Mouse (Mus musculus) neutrophil, adult 65 days (primary cell): ENCODE data around the gene Gm11020. TPM values are rescaled to one million over a fixed set of nuclear protein-coding genes. Genes with fewer than 3 reads are reported as not detected.

Source experiments
- total RNA-seq: library from RNA; stranded (reverse); gene quantifications from 2 replicates; pipeline ENCODE4 v1.2.4, GENCODE M21; 2023

Gm11020 gene
- total RNA-seq: not detected in 2 replicates

DNA sequence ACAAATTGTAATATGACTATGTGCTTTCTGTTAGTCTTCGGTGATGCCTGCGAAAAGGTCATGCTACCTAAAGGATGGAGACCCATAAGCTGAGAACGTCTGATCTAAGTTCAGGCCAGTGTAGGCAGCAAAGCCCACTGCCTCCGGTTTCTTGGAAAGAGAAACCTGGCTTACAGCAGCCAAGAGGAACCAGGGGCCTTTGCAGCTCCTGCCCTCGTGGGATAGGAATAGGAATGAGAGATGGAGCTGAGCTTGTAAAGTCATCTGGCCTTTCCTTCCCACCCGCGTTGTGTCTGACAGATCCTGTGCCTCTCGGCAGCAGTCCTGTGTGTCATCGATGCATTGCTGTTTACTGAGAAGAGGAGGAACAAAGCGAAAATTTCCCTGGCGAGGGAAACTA, at the start of gene Gm11020:
Gm11020 (plus strand) TSS at position 301 of the 400 bp plus-strand sequence.

DNA sequence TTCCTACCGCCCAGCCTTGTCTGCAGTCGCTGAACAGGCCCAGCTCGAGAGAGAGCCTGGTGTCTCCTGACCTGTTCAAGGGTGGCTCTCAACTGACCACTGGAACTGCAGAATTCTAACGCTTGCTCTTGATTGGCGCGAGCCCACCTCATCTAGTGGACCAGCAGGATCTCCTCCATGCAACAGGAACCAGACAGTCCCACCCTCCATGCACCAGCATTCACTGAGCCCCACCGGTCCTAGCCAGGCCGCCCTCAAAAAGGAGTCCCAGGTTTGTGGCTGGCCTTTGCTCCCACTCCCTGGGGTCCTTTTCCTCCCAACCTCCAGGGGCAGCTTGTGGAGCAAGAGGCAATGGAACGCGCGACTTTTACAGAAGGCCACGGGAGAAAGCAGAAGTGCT, 28.3 kb upstream of the Gm11020 start, which contains the start of gene Cmtm2a:
Cmtm2a (minus strand) TSS at position 101 of the 400 bp plus-strand sequence.

DNA sequence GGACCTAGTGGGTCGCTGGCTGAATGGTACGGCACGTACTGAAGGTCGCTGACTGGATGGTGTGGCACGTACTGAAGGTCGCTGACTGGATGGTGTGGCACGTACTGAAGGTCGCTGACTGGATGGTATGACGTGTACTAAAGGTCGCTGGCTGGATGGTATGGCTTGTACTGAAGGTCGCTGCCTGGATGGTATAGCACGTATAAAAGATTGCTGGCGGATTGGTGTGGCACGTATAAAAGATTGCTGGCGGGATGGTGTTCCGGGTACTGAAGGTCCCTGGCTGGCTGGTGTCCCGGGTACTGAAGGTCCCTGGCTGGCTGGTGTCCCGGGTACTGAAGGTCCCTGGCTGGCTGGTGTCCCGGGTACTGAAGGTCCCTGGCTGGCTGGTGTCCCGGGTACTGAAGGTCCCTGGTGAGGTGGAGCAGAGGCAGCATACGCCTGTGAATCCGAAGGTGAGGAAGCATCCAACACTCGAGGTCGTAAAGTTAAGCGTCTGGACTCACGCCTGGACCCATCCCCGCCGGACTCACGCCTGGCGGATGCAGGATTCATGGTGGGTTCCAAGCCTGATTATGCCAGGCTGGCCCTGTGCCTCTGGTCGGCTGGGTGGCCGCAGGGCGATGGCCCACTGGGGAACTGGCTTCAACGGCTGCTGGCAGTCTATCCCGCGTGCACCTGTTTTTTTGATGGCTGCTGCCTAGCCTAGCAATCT, 11.8 kb upstream of the Gm11020 start, which contains the start of the genes Gm45711 and Cmtm1:
Gm45711 (minus strand) TSS at position 641 of the 715 bp plus-strand sequence.
Cmtm1 (minus strand) TSS at position 705 of the 715 bp plus-strand sequence.

GRCm38 (mm10) chr8:104321930-104322329, 563 bp downstream of the Gm11020 start, which contains the start of gene Cmtm2b:
Gene Cmtm2b, plus strand, starts transcription at chr8:104322230.

DNA sequence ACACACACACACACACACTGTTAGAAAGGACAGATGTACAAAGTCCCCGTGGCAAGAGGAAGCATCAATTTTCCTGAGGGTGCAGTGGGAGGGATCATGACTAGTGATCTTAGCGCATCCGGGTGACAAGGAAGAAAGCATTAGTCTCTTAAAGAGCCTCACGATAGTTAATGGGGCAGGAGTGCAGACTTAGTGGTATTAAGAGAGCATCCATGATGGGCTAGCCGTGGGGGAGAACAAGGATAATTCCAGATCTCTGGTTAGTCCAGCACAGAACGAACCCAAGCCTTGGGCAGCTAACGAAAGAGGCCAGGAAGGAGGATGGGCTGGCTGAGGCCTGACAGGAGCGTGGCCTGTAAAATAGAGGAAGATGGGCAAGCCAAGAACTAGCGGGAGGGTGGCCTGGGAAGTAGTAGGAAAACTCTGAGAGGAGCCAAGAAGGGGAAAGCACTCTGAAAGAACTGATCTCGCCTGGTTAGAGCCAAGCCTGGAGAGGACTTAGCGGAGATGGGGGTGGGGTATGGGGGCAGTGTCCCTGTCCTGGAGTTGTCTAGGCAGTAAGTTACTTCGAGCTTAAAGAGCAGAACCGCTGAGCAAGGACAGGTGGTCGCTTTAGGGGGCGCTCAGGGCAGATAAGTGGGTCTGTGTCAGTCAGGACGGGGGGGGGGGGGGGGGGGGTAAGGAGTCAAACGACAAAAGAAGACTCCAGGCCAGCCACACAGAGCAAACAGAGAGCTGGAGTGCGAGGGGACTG, 18.0 kb downstream of the Gm11020 start, which contains the start of gene Cmtm3:
Cmtm3 (plus strand) TSS at position 182 of the 754 bp plus-strand sequence.

Other genes with a start within 250 kb of the Gm11020 start
- 0.13 and 0.16 TPM in 2 replicates for gene Cdh5, start 219.9 kb upstream of the Gm11020 start, total RNA-seq
- not detected in 2 replicates for gene Bean1, start 151.1 kb upstream of the Gm11020 start, total RNA-seq
- gene Tk2, start 73.0 kb upstream of the Gm11020 start, total RNA-seq: 43.5 and 48.0 TPM in 2 replicates
- gene Cklf, start 70.7 kb upstream of the Gm11020 start, total RNA-seq: 92.3 and 95.2 TPM in 2 replicates
- not detected in 2 replicates for gene Cmtm2a, start 28.4 kb upstream of the Gm11020 start, total RNA-seq
- not detected in 2 replicates for gene Gm45711, start 11.5 kb upstream of the Gm11020 start, total RNA-seq
- gene Cmtm1, start 11.4 kb upstream of the Gm11020 start, total RNA-seq: not detected in 2 replicates
- gene Cmtm2b, start 663 bp downstream of the Gm11020 start, total RNA-seq: not detected in 2 replicates
- 22.2 and 26.6 TPM in 2 replicates for gene Cmtm3, start 17.8 kb downstream of the Gm11020 start, total RNA-seq
- gene Cmtm4, start 74.2 kb downstream of the Gm11020 start, total RNA-seq: 0.20 and 0.44 TPM in 2 replicates
- gene Dync1li2, start 121.5 kb downstream of the Gm11020 start, total RNA-seq: 49.2 and 90.2 TPM in 2 replicates
- gene Terb1, start 188.3 kb downstream of the Gm11020 start, total RNA-seq: not detected in 2 replicates
- gene Nae1, start 213.1 kb downstream of the Gm11020 start, total RNA-seq: 12.4 and 14.7 TPM in 2 replicates
- gene Car7, start 213.1 kb downstream of the Gm11020 start, total RNA-seq: 0.29 TPM in 1 of 2 replicates, not detected in the other